Mouse (Mus musculus): ENCODE data around the gene B4galt1.

- TF ChIP-seq CTCF (IDR thresholded peaks at IDR 0.05; ENCODE audit: low read depth, low read length) (no peak), POLR2A (IDR thresholded peaks at IDR 0.05; ENCODE audit: insufficient read depth, low read length) (no peak)
Observed at GRCm38 (mm10) chr4:40852249-40852781, 1.5 kb downstream of the B4galt1 start.

Data from ES-Bruce4 (cell line).